Mouse (Mus musculus): ENCODE results near the gene Wdr83.
"Not testable (repeated sequence)": the region's sequence is repeated elsewhere in the genome, so short reads cannot be mapped to it uniquely, and the experiment has no call there.

The Wdr83 gene

DNA sequence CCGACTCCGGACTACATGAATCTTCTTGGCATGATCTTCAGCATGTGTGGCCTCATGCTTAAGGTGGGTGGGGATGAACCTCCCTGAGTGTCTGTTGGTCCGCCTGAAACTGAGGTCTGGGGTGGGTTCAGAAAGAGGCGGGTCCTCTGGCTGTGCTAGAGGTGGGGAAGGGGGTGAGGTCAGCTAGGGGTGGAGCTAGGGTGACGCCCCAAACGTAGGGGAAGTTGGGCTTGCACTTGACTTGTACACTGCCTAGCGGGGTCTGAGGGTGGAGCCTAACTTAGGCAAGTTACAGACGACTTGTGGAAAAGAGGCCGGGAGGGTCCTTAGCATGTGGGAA is at the start of gene Wdr83:
TSS of gene Wdr83 (minus strand) at position 91 of the 340 bp plus-strand sequence.
- peak; percentile 44 to 54 for DNase-seq

DNA sequence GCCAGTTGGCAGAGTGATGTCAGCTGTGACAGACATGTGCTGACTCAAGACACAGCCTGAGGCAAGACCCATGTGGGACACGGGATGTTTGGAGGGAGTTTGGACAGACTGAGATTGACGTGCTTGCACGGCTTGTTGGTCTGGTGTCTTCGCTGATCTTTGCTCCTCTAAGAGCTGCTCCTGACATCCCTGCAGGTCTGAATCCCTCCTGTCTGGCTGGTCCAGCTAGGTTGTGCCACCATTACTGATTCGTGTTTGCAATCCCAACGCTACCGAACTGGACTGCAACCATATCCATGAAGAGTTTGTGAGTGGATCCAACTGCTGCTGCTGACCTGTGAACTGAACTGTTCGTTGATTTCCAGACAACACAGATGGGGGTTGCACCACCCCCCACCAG is 42.6 kb upstream of the Wdr83 start:
- no peak for DNase-seq

DNA sequence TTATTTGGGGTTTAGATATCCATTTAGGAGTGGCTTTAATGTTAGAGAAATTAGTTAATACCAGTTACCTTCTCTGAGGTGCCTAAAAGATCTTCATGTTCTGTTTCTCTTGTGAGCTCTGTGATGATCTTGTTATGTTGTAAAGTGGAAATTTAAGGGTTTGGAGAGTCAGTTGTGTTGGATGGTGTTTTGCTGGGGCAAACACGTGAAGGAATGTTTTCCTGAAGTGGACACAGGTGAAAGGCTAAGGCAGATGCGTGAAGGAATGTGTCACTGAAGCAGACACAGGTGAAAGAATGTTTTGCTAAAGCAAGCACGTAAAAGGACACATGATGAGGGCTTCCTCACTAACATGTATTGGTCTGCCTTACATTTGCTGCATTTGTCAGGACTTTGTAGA is 41.9 kb upstream of the Wdr83 start, which contains the start of gene Zfp791:
TSS of gene Zfp791 (minus strand) at position 101 of the 400 bp plus-strand sequence.
- DNase-seq: no peak

DNA sequence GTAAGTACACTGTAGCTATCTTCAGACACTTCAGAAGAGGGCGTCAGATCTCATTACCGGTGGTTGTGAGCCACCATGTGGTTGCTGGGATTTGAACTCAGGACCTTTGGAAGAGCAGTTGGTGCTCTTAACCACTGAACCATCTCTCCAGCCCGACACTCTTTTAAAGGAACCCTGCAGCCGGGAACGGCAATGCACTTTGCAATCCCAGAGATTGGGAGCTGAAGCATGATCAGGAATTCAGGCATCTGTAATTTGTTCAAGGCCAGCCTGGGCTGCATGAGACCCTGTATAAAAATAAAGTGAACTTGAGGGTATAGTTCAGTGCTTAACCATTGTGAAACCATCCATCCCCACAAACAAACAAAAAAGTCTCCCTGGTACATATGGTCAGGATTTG is 39.1 kb upstream of the Wdr83 start:
- DNase-seq: not testable (repeated sequence)

DNA sequence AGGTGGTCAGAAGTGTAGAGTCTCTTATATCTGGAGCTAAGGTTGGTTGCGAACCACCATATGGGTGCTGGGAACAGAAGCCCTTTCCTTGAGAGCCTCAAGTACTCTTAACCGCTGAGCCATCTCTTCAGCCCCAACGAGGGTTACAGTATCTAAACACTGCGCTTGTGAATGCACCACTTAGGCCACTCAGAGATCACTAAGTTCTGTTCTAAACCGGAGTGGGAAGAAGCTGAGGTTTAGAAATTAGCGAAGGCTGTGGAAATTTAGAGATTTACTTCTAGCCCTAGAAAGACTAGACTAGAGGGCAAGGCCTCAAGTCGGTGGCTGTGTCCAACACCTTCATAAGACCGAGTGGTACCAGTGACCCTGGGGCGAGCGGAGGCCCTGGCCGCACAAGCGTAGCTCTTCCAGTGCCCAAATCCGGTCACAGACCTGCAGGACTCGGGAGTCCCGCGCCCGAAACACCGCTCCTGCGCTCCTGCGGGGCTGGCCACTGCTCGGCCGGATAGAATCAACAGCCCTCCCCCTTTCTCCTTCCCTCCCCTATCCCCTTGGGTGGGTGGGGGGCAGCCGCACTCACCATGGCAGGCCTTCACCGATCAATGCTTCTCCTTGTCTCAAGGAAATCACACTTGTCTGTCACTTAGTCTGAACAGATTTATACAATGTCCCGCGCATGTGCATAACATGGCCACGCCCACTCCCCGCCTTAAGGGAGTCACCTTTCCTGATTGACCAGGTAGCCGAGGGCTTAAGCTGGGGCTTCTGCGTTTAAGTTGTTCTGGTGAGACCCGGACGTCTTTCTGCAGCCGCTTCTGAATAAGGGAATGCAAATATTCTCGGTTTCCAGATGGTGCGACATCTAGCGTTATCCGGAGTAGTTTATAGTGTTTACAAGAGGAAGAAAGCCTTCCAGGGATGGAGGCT is 38.2 kb upstream of the Wdr83 start:
- DNase-seq: peak; percentile 95 to 96

DNA sequence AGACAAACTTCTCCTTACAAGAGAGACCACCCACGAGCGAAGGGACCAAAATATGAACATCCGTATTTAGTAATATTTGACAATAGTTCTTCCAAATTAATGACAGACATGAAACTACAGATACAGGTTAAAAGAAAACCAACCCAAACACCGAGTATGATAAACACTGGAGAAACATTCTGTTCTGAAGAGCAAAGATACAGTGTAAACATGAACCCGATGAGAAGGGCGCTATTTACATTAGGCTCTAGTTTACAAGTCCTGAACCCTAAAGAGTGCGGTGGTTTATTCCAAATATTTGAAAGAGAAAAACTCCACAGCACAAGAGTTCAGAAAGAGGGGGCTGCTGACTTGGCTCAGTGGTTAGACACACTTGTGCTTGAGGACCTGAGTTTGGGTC is 35.9 kb upstream of the Wdr83 start:
- no peak for DNase-seq

DNA sequence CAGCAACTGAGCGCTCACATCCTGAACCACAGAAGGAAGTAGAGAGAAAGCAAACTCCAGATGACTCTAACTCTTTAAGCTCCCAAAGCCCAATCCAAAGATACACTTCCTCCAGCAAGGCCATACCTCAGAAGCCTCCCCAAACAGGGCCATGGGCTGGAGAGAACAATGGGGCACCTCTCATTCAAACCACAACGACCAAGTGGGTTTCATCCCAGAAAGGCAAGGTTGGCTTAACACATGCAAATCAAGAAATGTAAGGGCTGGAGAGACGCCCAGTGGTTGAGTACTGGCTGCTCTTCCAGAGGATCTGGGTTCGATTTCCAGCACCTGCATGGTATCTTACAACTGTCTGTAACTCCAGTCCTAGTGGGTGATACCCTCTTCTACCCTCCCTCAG is 34.4 kb upstream of the Wdr83 start:
- no peak for DNase-seq

DNA sequence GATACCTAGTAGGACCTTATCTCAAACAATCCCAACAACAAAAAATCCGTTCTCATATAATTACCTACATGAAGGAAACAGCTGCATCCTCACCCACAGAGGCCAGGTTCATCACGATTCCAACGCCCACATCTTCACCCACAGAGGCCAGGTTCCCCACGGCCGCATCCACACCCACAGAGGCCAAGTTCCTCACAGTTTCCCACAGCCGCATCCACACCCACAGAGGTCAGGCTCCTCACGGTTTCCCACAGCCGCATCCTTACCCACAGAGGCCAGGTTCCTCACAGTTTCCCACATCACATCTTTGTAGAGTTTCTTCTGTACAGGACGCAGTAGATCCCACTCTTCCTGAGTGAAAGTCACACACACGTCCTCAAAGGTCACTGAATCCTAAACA is 32.1 kb upstream of the Wdr83 start:
- DNase-seq: no peak

DNA sequence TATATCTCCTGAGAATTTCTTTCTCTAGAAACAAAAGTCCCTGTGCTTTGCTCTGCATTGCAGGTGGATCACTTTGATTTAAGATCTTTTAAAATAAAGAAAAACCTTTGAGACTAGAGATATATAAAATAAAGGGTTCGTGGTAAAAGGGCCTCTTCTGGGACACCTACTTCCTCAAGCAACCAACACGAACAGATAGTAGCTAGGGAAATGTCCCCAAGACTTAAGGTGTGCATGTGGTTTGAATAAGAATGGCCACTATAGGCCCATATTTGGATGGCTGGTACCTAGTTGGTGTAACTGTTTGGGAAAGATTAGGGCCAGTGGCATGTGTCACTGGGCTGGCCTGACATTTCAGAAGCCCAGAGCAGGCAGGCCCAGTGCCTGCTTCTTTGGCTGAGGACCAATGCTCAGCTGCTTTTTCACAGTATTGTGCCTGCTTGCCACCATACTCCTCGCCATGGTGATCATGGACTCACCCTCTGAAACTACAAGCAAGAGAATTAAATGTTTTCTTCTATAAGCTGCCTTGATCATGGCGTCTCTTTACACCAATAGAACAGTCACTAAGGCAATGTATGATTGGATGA is 19.1 kb upstream of the Wdr83 start:
- no peak for DNase-seq

DNA sequence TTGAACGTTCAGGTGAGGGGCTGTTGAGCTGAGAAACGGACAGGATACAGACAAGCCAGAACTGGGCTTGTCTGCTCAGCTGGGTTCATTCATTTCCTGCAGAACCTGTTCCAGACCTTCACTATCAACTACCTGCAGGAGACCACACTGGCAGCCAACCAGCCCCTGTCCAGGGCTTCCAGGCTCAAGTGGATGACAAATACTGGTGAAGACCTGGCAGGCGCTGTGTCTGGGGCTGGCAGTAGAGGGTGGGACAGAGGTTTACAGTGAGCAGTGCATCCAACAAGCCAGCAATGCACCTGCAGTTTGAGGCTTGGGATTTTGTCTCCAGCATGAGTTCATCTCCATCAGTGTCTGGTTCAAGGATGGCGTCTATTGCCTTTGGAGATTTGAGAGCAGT is 15.7 kb upstream of the Wdr83 start:
- DNase-seq: no peak

DNA sequence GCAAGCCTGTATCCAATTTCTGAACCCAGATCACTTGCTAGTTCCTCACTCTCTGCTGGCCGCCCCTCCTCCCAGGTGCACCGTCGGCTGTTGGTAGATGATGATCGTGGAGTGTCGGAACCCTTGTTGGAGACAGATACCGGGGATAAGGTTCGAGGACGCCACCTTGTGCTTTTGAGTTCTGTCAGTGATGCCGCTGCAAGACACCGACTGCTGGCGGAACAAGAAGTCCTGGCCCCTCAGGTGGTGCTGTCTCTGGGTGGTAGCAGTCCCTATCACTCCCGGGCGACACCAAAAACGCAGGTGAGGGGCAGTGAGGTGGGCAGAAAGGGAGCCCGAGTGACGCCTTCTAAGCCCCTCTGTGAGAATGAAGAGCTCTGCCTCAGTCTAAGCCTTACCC is 15.1 kb upstream of the Wdr83 start:
- DNase-seq: no peak

DNA sequence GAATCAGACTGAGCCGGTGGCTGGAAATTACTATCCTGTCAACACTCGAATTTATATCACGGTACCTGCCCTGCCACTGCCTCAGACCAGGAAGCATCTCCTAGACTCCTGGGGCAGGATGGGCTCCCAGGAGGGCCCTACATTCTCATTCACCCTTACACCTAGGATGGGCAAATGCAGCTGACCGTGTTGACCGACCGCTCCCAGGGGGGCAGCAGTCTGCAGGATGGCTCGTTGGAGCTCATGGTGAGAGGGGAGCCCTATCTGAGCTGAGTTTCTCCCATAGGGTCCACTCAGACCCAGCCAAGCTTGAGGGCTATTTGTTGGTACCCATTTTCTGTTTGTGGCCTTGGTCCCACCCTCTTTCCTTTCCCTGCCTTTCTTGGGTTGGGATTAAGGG is 14.5 kb upstream of the Wdr83 start:
- DNase-seq: no peak

DNA sequence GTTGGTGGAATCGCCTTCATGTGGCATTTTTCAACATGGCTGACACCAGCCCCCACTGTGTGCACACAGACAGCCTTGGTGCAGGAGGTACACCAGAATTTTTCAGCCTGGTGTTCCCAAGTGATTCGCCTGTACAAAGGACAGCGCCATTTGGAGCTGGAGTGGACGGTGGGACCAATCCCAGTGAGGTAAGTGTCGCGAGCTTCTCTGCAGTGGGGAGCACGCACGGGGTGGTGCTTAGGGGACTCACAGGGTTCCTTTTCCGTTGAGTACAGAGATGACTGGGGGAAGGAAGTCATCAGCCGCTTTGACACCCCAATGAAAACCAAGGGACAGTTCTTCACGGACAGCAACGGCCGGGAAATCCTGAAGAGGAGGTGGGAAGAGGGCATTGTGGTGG is 13.9 kb upstream of the Wdr83 start:
- no peak for DNase-seq

DNA sequence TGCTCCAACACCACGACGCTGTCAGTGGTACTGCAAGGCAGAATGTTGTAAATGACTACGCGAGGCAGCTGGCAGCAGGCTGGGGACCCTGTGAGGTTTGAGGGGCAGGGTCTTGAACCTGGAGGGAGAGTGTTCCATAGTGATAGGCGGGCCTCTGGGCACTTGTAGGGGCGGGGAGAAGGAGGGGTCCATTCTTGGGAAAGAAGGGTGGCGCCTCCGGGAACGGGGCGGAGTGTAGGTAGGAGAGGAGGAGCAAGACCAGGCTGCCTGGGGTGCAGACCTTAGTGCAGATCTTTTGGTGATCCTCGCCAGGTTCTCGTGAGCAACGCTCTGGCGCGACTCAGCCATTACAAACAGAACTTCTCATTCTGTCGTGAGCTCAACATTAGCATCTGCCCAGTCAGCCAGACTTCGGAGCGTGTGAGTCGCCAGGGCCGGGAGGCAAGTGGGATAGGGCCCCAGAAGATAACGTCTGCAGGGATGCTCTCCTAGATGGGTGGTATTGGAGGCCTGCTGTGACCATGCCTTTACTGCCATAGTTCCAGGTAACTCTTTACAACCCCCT is 10.5 kb upstream of the Wdr83 start:
- no peak for DNase-seq

DNA sequence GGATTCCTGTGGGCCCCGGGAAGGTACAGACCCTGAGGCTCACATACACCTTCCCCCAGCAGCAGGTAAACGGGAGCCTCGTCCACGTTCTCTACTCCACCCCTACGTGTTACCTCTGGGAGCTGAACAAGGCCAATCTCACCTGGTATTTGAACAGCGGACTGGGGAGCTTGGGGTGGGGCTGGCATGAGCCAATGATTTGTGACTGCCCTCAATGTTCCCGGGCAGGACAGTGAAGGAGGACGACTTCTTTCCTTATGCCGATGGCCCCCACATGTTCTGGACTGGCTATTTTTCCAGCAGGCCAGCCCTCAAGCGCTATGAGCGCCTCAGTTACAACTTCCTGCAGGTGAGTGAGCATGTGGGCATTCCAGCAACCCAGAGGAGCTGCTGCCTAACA is 9.8 kb upstream of the Wdr83 start:
- no peak for DNase-seq

DNA sequence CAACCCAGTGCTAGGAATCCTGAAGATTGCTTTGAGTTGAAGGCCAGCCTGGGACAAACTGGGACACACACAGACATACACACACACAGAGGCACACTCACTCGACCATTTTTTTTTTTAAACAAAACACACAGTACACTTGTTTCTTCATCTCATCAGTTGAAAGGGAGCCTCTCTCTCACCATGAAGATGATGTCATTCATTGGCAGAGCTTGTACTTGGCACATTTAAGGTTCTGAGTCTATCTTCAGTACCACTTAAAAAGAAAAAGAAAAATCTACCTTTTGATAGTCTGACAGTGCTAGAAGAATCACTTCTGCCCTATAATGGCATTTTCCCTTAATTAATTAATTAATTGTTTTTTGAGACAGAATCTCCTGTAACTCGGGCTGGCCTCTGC is 7.7 kb upstream of the Wdr83 start:
- DNase-seq: no peak

DNA sequence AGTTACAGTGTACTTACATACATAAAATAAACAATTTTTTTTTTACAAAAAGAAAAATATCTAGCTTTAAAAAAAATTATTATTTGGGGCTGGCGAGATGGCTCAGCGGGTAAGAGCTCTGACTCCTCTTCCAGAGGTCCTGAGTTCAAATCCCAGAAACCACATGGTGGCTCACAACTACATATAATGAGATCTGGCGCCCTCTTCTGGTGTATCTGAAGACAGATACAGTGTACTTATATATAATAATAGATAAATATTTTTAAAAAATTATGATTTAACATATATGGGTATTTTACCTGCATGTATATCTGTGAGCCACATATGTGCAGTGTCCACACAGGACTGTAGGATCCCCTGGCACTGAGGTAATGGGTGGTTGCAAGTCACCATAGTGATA is 5.1 kb upstream of the Wdr83 start:
- peak in 1 of 2 experiments; percentile 38 for DNase-seq

DNA sequence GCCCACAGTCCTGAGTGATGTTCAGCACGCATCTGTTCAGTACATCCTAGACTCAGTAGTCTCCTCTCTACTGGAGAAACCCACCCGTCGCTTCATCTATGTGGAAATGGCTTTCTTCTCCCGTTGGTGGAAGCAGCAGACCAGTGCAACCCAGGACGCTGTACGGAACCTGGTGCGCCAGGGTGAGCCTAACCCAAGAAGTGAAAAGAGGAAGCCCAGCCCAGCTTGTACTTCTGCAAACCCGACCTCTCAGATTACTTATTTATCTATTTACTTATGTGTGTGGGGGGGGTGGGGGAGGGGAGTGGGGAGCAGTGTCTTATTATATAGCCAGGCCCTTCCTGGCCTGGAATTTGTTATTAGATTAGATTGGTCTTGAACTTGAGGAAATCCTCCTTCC is 3.5 kb upstream of the Wdr83 start:
- DNase-seq: no peak

DNA sequence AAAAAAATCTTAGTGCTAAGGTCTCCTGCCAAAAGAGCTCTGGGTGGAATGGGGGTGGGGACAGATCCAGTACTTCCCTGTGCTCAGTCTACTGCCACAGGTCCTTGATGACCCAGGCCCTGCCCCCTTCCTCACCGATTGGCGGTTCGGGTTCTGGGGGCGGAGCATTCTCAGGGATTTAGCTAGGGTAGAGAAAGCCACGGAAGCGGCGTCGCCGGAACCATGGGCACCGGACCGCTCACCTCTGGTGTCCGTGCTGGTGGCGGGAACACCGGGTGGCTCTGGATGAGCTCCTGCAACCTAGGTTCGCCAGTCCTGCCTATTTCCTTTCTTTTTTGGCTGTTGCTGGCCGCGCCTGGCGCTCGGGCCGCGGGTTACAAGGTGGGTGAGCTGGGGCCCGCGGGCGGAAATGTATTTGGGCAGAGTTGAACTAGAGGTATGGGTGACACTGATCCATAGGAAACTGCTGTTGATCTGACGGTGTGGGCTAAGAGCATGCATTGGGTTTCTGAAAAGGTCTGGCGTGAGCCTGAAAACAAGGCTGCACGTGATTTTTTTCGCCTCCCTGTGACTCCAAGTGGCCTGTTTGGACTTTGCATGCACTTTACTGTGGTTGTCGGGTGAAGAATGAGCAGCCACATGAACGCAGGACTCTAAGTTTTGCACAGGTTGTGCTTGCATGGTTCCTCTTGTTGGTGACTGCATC is 2.2 kb upstream of the Wdr83 start, which contains the start of gene Man2b1:
TSS of gene Man2b1 (plus strand) at position 163 of the 706 bp plus-strand sequence.
- DNase-seq: peak; percentile 96 to 97

DNA sequence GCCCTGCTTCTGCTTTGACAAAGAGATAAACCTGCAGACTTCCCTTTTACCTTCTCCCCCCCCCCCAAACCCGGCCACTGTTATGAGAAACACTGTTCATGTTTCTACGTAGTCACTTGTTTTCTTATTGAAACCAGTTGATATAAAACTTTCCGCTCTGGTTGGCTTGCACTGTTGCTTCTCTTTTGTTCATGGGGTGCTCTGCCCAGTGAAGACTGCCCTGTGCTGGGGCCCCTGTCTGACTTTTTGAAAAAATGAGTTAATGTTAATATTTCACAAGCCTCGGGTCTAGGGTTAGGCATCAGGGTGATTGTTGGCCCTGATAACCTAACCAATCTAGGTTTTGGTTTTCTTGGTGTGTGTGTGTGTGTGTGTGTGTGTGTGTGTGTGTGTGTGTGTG is 1.1 kb upstream of the Wdr83 start:
- DNase-seq: not testable (repeated sequence)

DNA sequence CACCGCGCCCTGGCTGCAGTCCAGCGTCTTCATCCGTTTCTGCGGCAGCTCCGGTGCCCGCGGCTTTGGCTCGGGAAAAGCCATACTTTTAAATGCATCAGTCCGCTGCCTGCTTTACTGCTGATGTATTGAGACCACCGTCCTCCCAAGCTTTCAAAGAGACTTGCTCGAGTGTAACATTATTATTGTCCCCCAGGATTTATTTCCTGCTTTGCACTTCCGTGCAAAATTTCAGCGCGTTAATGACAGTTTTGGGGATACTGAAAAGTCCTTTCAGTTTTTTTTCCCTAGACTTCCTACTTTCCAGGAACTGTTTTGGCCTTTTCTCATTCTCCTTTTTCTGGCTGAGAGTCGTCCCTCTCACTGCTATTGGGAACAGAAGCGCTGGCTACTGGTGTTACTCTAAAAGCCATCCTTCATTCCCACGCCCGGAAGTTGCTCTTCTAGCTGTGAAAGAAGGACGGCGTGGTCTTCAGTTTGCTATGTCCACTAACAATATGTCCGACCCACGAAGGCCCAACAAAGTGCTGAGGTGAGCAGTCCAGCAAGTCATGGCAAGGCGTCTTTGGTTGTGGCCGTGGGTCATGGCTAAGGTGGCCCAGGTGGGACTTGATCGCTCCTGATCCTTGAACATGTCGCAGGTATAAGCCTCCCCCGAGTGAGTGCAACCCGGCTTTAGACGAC is 432 bp downstream of the Wdr83 start, which contains the start of gene Wdr83os:
TSS of gene Wdr83os (plus strand) at position 209 of the 684 bp plus-strand sequence.
- peak; percentile 53 to 69 for DNase-seq

DNA sequence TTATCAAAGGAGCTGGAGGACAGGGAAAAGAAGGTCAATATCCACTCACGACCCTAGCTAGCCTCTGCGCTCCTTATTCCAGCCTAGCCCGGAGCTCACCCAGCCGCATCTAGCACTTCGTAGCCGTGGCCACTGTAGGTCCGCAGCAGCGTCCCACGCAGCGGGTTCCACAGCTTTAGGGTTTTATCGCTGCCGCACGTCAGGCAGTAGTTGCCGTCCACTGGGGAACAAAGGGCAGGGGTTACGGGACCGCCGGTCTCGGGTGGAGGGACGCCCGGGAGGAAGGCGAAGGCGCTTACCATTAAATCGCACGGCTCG is 933 bp downstream of the Wdr83 start:
- peak in 1 of 2 experiments; percentile 24 for DNase-seq

DNA sequence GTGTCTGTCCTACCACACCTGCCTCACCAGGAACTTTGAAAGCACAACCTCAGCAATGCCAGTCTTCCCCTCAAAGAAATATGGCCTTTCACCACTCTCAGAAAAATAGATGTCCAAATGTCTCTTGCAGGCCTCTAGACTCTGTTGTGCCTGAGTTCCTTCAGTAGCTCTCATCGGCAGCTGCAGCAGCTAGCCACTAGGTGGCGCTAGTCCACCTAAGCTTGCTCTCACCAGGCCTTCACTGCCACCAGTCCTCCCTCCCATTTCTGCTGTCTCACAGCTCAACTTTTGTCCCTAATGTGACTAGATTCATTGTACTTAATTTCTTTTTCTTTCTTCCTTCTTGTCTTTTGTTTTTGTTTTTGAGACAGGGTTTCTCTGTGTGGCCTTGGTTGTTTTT is 4.1 kb downstream of the Wdr83 start:
- DNase-seq: peak; percentile 83 to 84

All from kidney, postnatal 36 days (tissue).